Mouse (Mus musculus) CD4-positive, CD25-positive, alpha-beta regulatory T cell, adult 2 months (primary cell): ENCODE measurements around the gene Polr1e.
A peak's percentile ranks its signal among the peaks of the same experiment; 100 is the strongest.
"Not testable (repeated sequence)": the region's sequence is repeated elsewhere in the genome, so short reads cannot be mapped to it uniquely, and the experiment has no call there.

ENCODE experiments used
- DNase-seq: peaks from one replicate; pipeline ENCODE4 v3.0.0-alpha.2; 2012; ENCODE audit warnings: low read depth, low spot score

The Polr1e gene

DNA sequence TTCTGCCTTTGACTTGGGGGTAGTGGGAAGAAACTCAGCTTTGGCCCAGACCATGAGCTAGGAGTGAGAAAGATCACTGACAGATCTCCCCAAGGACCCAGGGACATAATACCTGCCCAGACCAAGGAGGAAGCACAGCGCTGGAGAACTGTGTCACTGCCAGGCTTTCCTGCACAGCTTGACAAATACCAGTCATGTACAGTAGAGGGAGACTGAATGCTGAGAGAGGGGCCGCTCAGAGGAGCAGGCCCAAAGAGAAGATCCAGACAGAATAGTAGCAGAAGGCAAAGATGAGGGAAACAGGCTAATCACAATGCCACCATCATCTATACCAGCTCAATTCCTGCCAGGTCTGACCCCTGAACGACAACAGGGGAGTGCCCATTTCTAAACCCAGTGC lies 36.5 kb downstream of the Polr1e start:
- peak; percentile 15 for DNase-seq

DNA sequence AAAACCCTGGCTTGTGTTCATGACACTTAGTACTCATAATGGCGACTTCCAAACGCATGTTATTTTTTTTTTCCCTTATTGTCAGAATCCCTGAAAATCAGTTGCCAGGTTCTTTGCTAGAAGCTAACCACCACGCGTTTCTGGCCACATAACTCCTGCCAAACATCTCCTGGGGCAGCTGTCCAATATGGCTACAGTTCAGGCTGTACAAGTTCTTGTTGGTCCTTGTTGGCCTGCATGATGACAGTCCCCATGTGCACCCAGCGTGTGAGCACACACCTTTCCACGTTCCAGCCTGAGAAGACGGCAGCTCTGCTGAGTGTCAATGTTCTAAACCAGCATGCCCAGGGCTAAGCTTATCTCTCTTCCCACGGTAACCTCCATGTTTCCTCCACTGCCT lies 37.1 kb downstream of the Polr1e start:
- DNase-seq = no peak

DNA sequence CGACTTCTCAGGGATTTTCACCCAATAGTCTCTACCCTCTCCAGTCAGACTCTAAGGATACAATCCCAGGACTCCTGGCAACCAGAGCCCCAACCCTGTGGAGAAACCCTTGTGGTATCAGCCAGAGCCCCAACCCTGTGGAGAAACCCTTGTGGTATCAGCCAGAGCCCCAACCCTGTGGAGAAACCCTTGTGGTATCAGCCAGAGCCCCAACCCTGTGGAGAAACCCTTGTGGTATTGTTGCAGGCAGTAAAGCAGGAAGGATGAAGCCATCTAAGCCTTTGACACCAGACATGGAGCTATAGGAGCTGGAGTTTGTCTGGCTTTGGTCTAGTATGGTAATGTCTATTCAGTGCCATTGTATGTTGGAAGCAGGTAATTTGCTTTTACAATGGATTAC lies 45.5 kb downstream of the Polr1e start:
- DNase-seq = not testable (repeated sequence)

DNA sequence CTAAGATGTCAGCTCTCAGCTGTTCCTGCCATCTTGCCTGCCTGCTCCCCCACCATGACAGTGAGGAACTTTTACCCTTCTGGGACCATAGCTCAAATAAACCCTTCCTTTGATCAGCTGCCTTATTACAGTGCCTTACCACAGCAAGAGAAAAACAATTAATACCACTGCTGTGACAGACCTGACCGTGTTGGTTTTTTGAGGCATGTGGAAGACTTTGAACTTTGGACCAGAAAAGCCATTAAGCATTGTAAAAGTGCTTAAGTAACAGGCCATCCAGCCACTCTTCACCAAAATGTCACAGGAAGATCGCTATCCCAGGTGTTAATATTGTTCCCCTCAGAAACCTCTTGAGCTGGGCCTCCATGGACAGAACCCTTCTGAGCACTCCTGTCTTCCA lies 46.2 kb downstream of the Polr1e start:
- DNase-seq = no peak

DNA sequence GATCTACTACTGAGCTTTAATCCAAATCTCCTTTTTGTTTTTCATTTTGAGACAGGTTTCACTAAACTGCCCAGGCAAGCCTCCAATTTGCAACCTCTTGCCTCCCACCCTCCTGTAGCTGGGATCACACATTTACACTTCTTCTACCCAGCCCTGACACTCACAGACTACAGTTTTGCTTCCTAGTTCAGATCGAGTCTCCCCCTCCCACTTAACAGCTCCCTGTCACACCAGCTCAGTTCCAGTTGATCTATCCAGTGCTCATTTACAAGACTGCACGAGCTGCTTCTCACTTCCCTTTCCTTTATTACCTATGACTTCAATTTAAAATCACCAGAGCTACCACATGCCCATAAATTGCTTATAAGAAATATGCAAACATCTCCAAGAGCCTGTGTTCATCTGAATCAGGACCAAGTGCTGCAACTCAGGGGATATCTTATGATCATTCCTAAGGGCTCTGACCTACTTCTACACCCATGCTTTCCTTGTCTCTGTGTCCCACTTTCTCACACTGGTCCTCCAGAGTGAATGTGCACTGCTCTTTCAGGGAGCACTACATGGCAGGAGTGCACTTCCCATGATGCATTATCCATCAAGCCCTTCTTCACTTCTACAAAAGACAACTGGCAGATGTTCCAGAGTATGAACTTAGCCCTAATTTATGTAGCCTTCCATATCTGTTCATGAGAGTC lies 47.8 kb downstream of the Polr1e start:
- no peak for DNase-seq

DNA sequence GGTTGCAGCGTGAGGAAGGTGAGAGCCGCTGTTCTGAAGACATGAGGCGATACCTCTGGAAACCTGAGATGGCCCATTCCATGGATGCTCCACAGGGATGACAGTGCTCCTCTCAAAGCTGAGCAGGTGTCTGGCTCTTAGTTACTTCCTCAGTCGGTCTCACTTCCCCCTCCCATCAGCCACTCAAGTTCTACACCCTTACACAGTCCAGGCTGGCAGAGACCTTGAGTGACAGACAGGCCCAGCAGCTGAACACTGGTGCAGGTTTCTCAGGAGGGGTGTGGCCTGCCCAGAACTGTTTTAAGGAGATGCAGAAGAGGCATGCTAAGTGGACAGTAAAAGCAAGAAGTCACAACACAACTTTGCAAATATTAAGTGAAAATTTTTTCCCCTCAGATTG lies 49.4 kb downstream of the Polr1e start:
- DNase-seq = no peak

DNA sequence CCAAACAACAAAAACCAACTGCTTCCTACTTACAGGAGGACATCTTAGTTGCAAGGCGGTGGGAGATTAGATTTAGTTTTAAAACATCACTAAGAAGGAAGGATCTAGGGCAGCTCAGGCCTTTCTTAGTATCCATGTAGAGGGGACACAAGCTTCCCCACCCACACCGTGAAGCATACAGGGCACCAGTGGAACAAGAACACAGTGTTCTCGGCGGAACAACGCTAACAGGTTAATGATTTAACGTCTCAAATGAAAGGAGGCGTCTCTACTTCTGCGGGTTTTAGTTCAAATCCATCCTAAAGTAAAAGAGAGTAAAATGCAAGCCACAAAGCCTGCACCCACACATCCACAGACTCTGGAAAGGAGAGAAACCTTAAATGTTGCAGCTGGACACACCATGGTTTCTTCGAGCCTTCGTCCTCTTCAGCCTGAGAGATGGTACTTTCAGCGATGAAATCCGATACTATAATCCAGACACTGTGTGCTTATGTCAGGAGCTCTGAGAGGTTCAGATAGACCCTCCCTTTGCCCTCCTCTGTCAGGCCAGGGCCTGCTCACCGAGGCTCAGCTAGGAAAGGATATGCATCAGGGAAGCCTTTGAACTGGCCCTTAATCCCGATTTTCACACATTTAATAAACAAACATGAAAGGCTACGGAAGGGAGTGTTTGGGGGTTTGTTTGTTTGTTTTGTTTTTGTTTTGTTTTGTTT lies 54.0 kb downstream of the Polr1e start:
- DNase-seq = no peak

DNA sequence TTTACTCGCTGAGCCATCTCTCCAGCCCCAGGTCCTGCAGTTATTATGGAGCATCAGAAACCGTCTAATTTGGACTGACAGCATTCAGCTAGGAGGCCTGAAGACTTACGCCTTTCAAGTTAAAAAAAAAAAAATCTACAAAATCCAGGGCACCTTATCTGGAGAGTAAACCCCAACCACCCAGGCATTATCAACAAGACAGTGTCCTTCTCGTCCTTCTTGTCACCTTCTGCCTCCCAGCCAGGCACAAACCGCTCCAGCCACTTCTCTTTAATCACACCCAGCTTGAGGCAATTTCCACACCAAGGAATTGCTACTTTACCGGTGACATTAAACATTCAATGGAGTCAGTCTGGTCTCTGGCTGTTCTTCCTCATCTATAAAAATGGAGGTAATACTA lies 55.2 kb downstream of the Polr1e start:
- DNase-seq = no peak

DNA sequence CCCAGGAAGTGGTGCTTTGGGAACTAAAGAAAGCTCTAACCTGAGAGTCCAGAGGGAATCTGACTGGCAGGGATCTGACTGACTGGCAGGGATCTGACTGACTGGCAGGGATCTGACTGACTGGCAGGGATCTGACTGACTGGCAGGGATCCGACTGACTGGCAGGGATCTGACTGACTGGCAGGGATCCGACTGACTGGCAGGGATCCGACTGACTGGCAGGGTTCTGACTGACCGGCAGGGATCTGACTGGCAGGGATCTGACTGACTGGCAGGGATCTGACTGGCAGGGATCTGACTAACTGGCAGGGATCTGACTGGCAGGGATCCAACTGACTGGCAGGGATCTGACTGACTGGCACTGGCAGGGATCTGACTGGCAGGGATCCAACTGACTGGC lies 62.7 kb downstream of the Polr1e start:
- not testable (repeated sequence) for DNase-seq

DNA sequence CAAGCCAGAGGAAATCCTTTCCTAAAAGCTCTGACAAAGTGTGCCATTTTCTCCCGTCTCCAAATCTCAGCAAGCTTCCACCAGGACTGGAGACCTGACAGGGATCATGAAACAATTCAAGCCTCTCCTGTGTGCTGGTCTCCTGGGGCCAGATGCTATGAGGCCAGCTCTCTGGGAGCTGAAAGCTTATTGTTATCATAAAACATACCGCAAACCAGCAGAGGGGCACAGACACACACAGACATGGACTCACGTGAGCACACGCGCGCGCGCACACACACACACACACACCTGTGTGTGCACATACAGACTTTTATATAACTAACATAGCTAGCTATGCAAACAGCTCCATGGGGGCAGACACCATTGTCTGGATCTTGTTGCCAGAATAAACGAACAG lies 64.6 kb downstream of the Polr1e start:
- peak; percentile 18 for DNase-seq

DNA sequence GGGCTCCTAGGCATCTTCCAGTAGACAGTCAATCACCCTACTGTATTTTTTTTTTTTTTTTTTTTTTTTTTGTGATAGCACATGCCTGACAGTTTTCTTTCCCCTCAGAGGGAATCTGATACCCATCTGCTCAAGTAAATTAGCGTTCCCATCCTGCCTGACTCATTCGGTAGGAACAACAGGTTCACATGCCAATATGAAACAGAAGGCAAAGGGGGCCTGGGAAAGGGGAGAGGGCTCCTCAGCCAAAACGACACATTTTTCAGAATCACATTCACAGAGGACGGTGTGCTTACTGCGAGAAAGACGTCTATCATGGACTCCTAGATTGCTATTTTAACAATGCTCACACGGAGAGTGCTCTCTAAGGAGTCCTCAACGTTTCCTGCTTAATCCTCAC lies 65.1 kb downstream of the Polr1e start:
- no peak for DNase-seq

DNA sequence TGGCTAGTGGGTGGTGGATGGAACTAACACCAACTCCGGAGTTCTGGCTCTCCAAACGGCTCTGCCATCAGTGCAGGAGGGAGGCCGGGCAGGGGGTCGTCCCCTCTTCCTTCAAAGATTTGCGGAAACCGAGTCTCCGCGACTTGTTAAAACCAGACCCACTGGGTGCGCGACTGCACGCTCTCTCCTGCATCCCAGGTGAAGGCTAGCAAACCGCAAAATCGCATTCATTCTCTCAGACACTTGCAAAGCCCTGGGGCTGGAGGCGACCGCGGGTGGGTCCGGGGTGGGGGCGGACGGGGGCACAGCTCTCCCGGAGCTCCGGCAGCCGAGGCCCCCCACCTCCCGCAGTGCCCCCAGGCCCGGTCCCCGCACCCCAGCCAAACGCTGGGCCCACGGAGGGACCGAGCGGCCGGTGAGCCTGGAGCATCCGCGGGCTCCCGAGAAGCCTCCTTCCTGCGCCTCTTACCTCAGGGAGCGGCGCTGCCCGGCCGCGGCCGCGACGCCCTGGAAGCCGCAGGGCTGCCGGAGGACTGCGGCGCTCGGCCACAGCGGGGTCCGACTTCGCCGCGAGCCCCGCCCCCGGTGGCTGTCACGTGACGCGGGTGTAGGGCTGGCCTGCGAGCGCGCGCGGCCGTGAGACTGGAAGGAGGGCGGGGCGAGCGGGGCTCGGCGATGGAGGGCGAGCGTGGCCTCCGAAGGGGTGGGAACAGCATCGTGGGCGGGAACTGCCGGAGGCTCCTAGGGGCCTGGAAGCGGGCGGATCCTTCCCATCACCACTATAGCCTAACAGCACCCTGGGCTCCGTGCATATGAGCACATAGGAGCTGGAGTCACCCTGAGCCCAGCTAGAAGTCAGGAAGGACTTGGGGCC lies 65.9 kb downstream of the Polr1e start, which contains the start of gene Fbxo10:
TSS of gene Fbxo10 (minus strand) at position 584 of the 874 bp plus-strand sequence.
- peak; percentile 90 for DNase-seq

DNA sequence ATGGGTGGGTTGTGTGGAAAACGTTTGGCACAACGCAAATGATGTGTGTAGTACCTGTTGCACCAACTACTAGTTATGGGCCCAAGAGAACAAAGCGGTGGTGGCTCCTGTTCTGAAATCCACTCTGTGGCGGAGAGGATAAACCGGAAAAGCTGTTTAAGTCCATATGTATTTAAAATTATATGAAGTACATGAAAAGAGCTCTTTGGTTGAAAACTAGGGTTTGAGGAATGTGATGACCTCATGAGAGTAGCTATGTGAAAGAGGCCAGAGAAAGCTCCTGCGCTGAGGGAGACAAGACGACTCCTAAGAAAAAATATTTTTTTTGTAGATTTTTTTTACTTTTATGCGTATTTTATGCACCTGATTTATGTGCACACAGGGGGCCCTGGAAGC lies 66.5 kb downstream of the Polr1e start:
- DNase-seq = no peak
